Mouse (Mus musculus) midbrain, embryonic 12.5 days (tissue): ENCODE measurements around the gene Tbc1d14. TPM values are rescaled to one million over a fixed set of nuclear protein-coding genes. Genes with fewer than 3 reads are reported as not detected.

Experiments used
- ATAC-seq: fragments of 200-750 bp; cut with Nextera tagmentation; 2 replicates; pipeline ENCODE4 v1.8.0; 2017; ENCODE audit warnings: low read depth, moderate TSS enrichment, moderate library complexity; ENCODE audit not compliant: low FRiP score
- H3K27ac ChIP-seq: fragments of 300-500 bp; sonication (generic); replicated peaks from 2 replicates; pipeline ENCODE4 v1.5.1; 2016; ENCODE audit warnings: mild to moderate bottlenecking
- H3K27me3 ChIP-seq: fragments of 300-500 bp; sonication (generic); 2 replicates; pipeline ENCODE4 v1.6.1; 2016; ENCODE audit warnings: mild to moderate bottlenecking
- H3K36me3 ChIP-seq: fragments of 300-500 bp; sonication (generic); 2 replicates; pipeline ENCODE4 v1.6.1; 2016
- H3K4me1 ChIP-seq: fragments of 300-500 bp; sonication (generic); 2 replicates; pipeline ENCODE4 v1.6.1; 2016
- H3K4me2 ChIP-seq: fragments of 300-500 bp; sonication (generic); replicated peaks from 2 replicates; pipeline ENCODE4 v1.6.1; 2016; ENCODE audit warnings: mild to moderate bottlenecking, moderate library complexity
- H3K4me3 ChIP-seq: fragments of 300-500 bp; sonication (generic); 2 replicates; pipeline ENCODE4 v1.5.1; 2016; ENCODE audit warnings: mild to moderate bottlenecking
- H3K9ac ChIP-seq: fragments of 300-500 bp; sonication (generic); replicated peaks from 2 replicates; pipeline ENCODE4 v1.6.1; 2016; ENCODE audit warnings: mild to moderate bottlenecking, moderate library complexity
- H3K9me3 ChIP-seq: fragments of 300-500 bp; sonication (generic); 2 replicates; pipeline ENCODE4 v1.6.1; 2016; ENCODE audit warnings: mild to moderate bottlenecking
- WGBS: fragments of 180-500 bp; shearing (Covaris S2); methylation state at CpG from one replicate; pipeline ENCODE4 v1.1.7; 2016; 5-methylcytosine and 5-hydroxymethylcytosine counted together
- polyA plus RNA-seq: library from polyadenylated mRNA; unstranded; fragments of >200 nt; fragmentation: Nextera tagmentation; extraction: Ambion mirVana; gene quantifications from 2 replicates; pipeline ENCODE4 v1.2.1, GENCODE M21; 2016

Tbc1d14 gene
- polyA plus RNA-seq, 1 experiment from 2014 or later, result 52.5 TPM

- Histone ChIP-seq H3K27me3 (peaks cover 9% of the 10 kb centered on the region), H3K4me1 (peaks cover 40% of the 10 kb centered on the region), H3K9ac (peak overlapping the region; percentile 64), H3K4me2 (peak overlapping the region; percentile 84), H3K27ac (no peak overlapping the region), H3K36me3 (0 out of 2 replicates have a peak, but pooled peaks cover 7% of the 10 kb centered on the region), H3K4me3 (peak overlapping the region; percentile 91), H3K9me3 (peaks cover 4% of the 10 kb centered on the region; the same call in 1 of the 2 replicates)
- no peak for ATAC-seq
- WGBS, result 49% methylated on average over 19 of the region's 19 CpGs
Observed at GRCm38 (mm10) chr5:36485306-36485705, 107.8 kb downstream of the Tbc1d14 start.

- peak; percentile 98 for ATAC-seq
- peaks cover 4% of the 10 kb centered on the region; the same call in 1 of the 2 replicates for H3K9me3 ChIP-seq
- WGBS, result under 1% methylated on average over 86 of the region's 97 CpGs
Observed at GRCm38 (mm10) chr5:36484171-36484990, 108.7 kb downstream of the Tbc1d14 start, which contains the start of the genes Tada2b and Ccdc96. TSS of gene Tada2b (minus strand) at chr5:36484285. TSS of gene Ccdc96 (plus strand) at chr5:36484588.

GRCm38 (mm10) chr5:36483203-36484101 is 109.6 kb downstream of the Tbc1d14 start:
- peak overlapping the region; percentile 95 for H3K9ac ChIP-seq
- WGBS, result 2% methylated on average over 55 of the region's 58 CpGs
- peak; percentile 39 for ATAC-seq

More at GRCm38 (mm10) chr5:36484171-36484990, 108.7 kb downstream of the Tbc1d14 start, which contains the start of the genes Tada2b and Ccdc96:
- Histone ChIP-seq H3K4me3 (peak within 1 kb of the TSS; percentile 91), H3K4me1 (peaks cover 43% of the 10 kb centered on the region), H3K4me2 (peak within 1 kb of the TSS; percentile 93), H3K36me3 (0 out of 2 replicates have a peak, but pooled peaks cover 7% of the 10 kb centered on the region), H3K9ac (peak within 1 kb of the TSS; percentile 95), H3K27ac (peak within 1 kb of the TSS; percentile 85), H3K27me3 (peaks cover 9% of the 10 kb centered on the region)

GRCm38 (mm10) chr5:36481114-36481513 is 112.0 kb downstream of the Tbc1d14 start:
- Histone ChIP-seq H3K4me2 (no peak overlapping the region), H3K27ac (no peak overlapping the region), H3K9me3 (peaks cover 4% of the 10 kb centered on the region; the same call in 1 of the 2 replicates), H3K4me1 (peaks cover 46% of the 10 kb centered on the region), H3K4me3 (no peak overlapping the region), H3K27me3 (peaks cover 9% of the 10 kb centered on the region), H3K36me3 (peaks cover 12% of the 10 kb centered on the region), H3K9ac (no peak overlapping the region)
- ATAC-seq, result no peak
- WGBS, result 87% methylated on average over 1 of the region's 1 CpGs

More at GRCm38 (mm10) chr5:36483203-36484101, 109.6 kb downstream of the Tbc1d14 start:
- peak overlapping the region; percentile 91 for H3K4me3 ChIP-seq
- peak overlapping the region; percentile 93 for H3K4me2 ChIP-seq
- H3K36me3 ChIP-seq, result 0 out of 2 replicates have a peak, but pooled peaks cover 7% of the 10 kb centered on the region
- H3K4me1 ChIP-seq, result peaks cover 46% of the 10 kb centered on the region
- H3K27ac ChIP-seq, result peak overlapping the region; percentile 85
- H3K9me3 ChIP-seq, result peaks cover 4% of the 10 kb centered on the region; the same call in 1 of the 2 replicates
- peaks cover 9% of the 10 kb centered on the region for H3K27me3 ChIP-seq

- Histone ChIP-seq H3K4me3 (no peak overlapping the region), H3K36me3 (peaks cover 17% of the 10 kb centered on the region), H3K27ac (no peak overlapping the region), H3K9ac (no peak overlapping the region), H3K27me3 (peaks cover 5% of the 10 kb centered on the region), H3K9me3 (peaks cover under 1% of the 10 kb centered on the region; the same call in 1 of the 2 replicates), H3K4me1 (peaks cover 45% of the 10 kb centered on the region), H3K4me2 (no peak overlapping the region)
- ATAC-seq, result no peak
- 93% methylated on average over 4 of the region's 4 CpGs for WGBS
Observed at GRCm38 (mm10) chr5:36480398-36480797, 112.7 kb downstream of the Tbc1d14 start.

GRCm38 (mm10) chr5:36479735-36480134 is 113.3 kb downstream of the Tbc1d14 start:
- no peak for ATAC-seq
- no peaks in the 10 kb centered on the region for H3K9me3 ChIP-seq
- no peaks in the 10 kb centered on the region for H3K27me3 ChIP-seq
- no peak overlapping the region for H3K4me2 ChIP-seq
- H3K4me1 ChIP-seq, result peaks cover 38% of the 10 kb centered on the region
- WGBS, result 75% methylated on average over 2 of the region's 2 CpGs
- H3K36me3 ChIP-seq, result peaks cover 21% of the 10 kb centered on the region
- H3K9ac ChIP-seq, result no peak overlapping the region
- H3K4me3 ChIP-seq, result no peak overlapping the region
- no peak overlapping the region for H3K27ac ChIP-seq

- no peak overlapping the region for H3K9ac ChIP-seq
- no peak for ATAC-seq
- no peak overlapping the region for H3K4me2 ChIP-seq
- no peaks in the 10 kb centered on the region for H3K9me3 ChIP-seq
- no peak overlapping the region for H3K4me3 ChIP-seq
- peaks cover 25% of the 10 kb centered on the region for H3K36me3 ChIP-seq
- peaks cover 37% of the 10 kb centered on the region for H3K4me1 ChIP-seq
- WGBS, result 92% methylated on average over 6 of the region's 6 CpGs
- H3K27me3 ChIP-seq, result no peaks in the 10 kb centered on the region
- H3K27ac ChIP-seq, result 0 out of 2 replicates have a peak overlapping the region, but pooled peaks have one; percentile 6
Observed at GRCm38 (mm10) chr5:36478540-36479420, 114.3 kb downstream of the Tbc1d14 start.

GRCm38 (mm10) chr5:36477486-36477885 is 115.6 kb downstream of the Tbc1d14 start:
- 94% methylated on average over 3 of the region's 3 CpGs for WGBS

GRCm38 (mm10) chr5:36474283-36474682 is 118.8 kb downstream of the Tbc1d14 start:
- no peaks in the 10 kb centered on the region for H3K9me3 ChIP-seq
- no peak overlapping the region for H3K27ac ChIP-seq
- H3K9ac ChIP-seq, result no peak overlapping the region
- WGBS, result 93% methylated on average over 5 of the region's 5 CpGs
- H3K4me1 ChIP-seq, result 0 out of 2 replicates have a peak, but pooled peaks cover 2% of the 10 kb centered on the region
- peaks cover 61% of the 10 kb centered on the region for H3K36me3 ChIP-seq
- H3K27me3 ChIP-seq, result no peaks in the 10 kb centered on the region
- H3K4me2 ChIP-seq, result no peak overlapping the region
- no peak overlapping the region for H3K4me3 ChIP-seq
- no peak for ATAC-seq

More at GRCm38 (mm10) chr5:36477486-36477885, 115.6 kb downstream of the Tbc1d14 start:
- no peak for ATAC-seq
- Histone ChIP-seq H3K4me1 (peaks cover 28% of the 10 kb centered on the region), H3K27ac (no peak overlapping the region), H3K4me2 (no peak overlapping the region), H3K9ac (no peak overlapping the region), H3K4me3 (no peak overlapping the region), H3K9me3 (no peaks in the 10 kb centered on the region), H3K36me3 (peaks cover 36% of the 10 kb centered on the region), H3K27me3 (no peaks in the 10 kb centered on the region)

GRCm38 (mm10) chr5:36472876-36473655 is 120.0 kb downstream of the Tbc1d14 start:
- Histone ChIP-seq H3K27ac (no peak overlapping the region), H3K27me3 (no peaks in the 10 kb centered on the region), H3K4me3 (no peak overlapping the region), H3K36me3 (peaks cover 65% of the 10 kb centered on the region), H3K9me3 (no peaks in the 10 kb centered on the region), H3K9ac (no peak overlapping the region), H3K4me1 (no peaks in the 10 kb centered on the region), H3K4me2 (no peak overlapping the region)
- no peak for ATAC-seq
- 89% methylated on average over 4 of the region's 4 CpGs for WGBS
